Mouse (Mus musculus): ENCODE measurements around the gene St6galnac3. TPM values are rescaled to one million over a fixed set of nuclear protein-coding genes. Genes with fewer than 3 reads are reported as not detected.
A peak's percentile ranks its signal among the peaks of the same experiment; 100 is the strongest.

St6galnac3 gene
- polyA plus RNA-seq, 1 experiment from 2014 or later, result 23.5 TPM

GRCm38 (mm10) chr3:153706901-153707300, 18.1 kb downstream of the St6galnac3 start:
- ATAC-seq (ENCODE audit: low FRiP score), result no peak
- no peaks in the 10 kb centered on the region for H3K9me3 ChIP-seq (replicated peaks)
- no peak overlapping the region for H3K4me2 ChIP-seq
- no peak overlapping the region for H3K27ac ChIP-seq (replicated peaks)
- peaks cover 11% of the 10 kb centered on the region for H3K4me1 ChIP-seq
- no peaks in the 10 kb centered on the region for H3K27me3 ChIP-seq (replicated peaks)
- H3K4me3 ChIP-seq (replicated peaks), result no peak overlapping the region
- H3K36me3 ChIP-seq, result no peaks in the 10 kb centered on the region
- H3K9ac ChIP-seq (replicated peaks), result no peak overlapping the region
- WGBS, result 87% methylated on average over 1 of the region's 1 CpGs

GRCm38 (mm10) chr3:153701752-153702740, 22.9 kb downstream of the St6galnac3 start:
- H3K4me2 ChIP-seq, result no peak overlapping the region
- H3K9ac ChIP-seq (replicated peaks), result no peak overlapping the region
- 14% methylated on average over 15 of the region's 15 CpGs for WGBS
- peaks cover 21% of the 10 kb centered on the region for H3K4me1 ChIP-seq
- H3K4me3 ChIP-seq (replicated peaks), result no peak overlapping the region
- no peaks in the 10 kb centered on the region for H3K27me3 ChIP-seq (replicated peaks)
- H3K27ac ChIP-seq (replicated peaks), result 0 out of 2 replicates have a peak overlapping the region, but pooled peaks have one; percentile 45
- H3K9me3 ChIP-seq (replicated peaks), result no peaks in the 10 kb centered on the region
- ATAC-seq (ENCODE audit: low FRiP score), result no peak
- H3K36me3 ChIP-seq, result no peaks in the 10 kb centered on the region

- Histone ChIP-seq H3K9ac (replicated peaks) (no peak overlapping the region), H3K4me2 (no peak overlapping the region), H3K9me3 (replicated peaks) (no peaks in the 10 kb centered on the region), H3K4me1 (peaks cover 21% of the 10 kb centered on the region), H3K4me3 (replicated peaks) (no peak overlapping the region), H3K27ac (replicated peaks) (no peak overlapping the region), H3K36me3 (no peaks in the 10 kb centered on the region), H3K27me3 (replicated peaks) (no peaks in the 10 kb centered on the region)
- ATAC-seq (ENCODE audit: low FRiP score), result no peak
- WGBS, result 75% methylated on average over 7 of the region's 7 CpGs
Observed at GRCm38 (mm10) chr3:153701172-153701571, 23.8 kb downstream of the St6galnac3 start.

- Histone ChIP-seq H3K27ac (replicated peaks) (no peak overlapping the region), H3K27me3 (replicated peaks) (no peaks in the 10 kb centered on the region), H3K4me2 (no peak overlapping the region), H3K4me3 (replicated peaks) (no peak overlapping the region), H3K36me3 (no peaks in the 10 kb centered on the region), H3K9ac (replicated peaks) (no peak overlapping the region), H3K4me1 (peaks cover 21% of the 10 kb centered on the region), H3K9me3 (replicated peaks) (no peaks in the 10 kb centered on the region)
- WGBS, result 84% methylated on average over 8 of the region's 8 CpGs
- no peak for ATAC-seq (ENCODE audit: low FRiP score)
Observed at GRCm38 (mm10) chr3:153699086-153699485, 25.9 kb downstream of the St6galnac3 start.

- Histone ChIP-seq H3K27me3 (replicated peaks) (no peaks in the 10 kb centered on the region), H3K4me1 (peaks cover 21% of the 10 kb centered on the region), H3K27ac (replicated peaks) (no peak overlapping the region; the same call in 1 of the 2 replicates), H3K4me2 (no peak overlapping the region), H3K36me3 (no peaks in the 10 kb centered on the region), H3K9ac (replicated peaks) (no peak overlapping the region), H3K9me3 (replicated peaks) (no peaks in the 10 kb centered on the region), H3K4me3 (replicated peaks) (no peak overlapping the region)
- no peak for ATAC-seq (ENCODE audit: low FRiP score)
- 52% methylated on average over 7 of the region's 7 CpGs for WGBS
Observed at GRCm38 (mm10) chr3:153692978-153693377, 32.0 kb downstream of the St6galnac3 start.

GRCm38 (mm10) chr3:153692206-153692813, 32.7 kb downstream of the St6galnac3 start:
- WGBS, result 75% methylated on average over 11 of the region's 11 CpGs
- Histone ChIP-seq H3K9me3 (replicated peaks) (no peaks in the 10 kb centered on the region), H3K4me1 (peaks cover 21% of the 10 kb centered on the region), H3K36me3 (no peaks in the 10 kb centered on the region), H3K4me2 (no peak overlapping the region), H3K27me3 (replicated peaks) (no peaks in the 10 kb centered on the region), H3K4me3 (replicated peaks) (no peak overlapping the region), H3K9ac (replicated peaks) (no peak overlapping the region), H3K27ac (replicated peaks) (no peak overlapping the region)
- no peak for ATAC-seq (ENCODE audit: low FRiP score)

GRCm38 (mm10) chr3:153691537-153691936, 33.4 kb downstream of the St6galnac3 start:
- Histone ChIP-seq H3K27me3 (replicated peaks) (no peaks in the 10 kb centered on the region), H3K36me3 (no peaks in the 10 kb centered on the region)
- no peak for ATAC-seq (ENCODE audit: low FRiP score)

GRCm38 (mm10) chr3:153690553-153690952, 34.4 kb downstream of the St6galnac3 start:
- Histone ChIP-seq H3K36me3 (no peaks in the 10 kb centered on the region), H3K27me3 (replicated peaks) (no peaks in the 10 kb centered on the region), H3K4me3 (replicated peaks) (no peak overlapping the region), H3K27ac (replicated peaks) (0 out of 2 replicates have a peak overlapping the region, but pooled peaks have one; percentile 18), H3K4me1 (peaks cover 21% of the 10 kb centered on the region), H3K9ac (replicated peaks) (0 out of 2 replicates have a peak overlapping the region, but pooled peaks have one; percentile 17), H3K4me2 (no peak overlapping the region), H3K9me3 (replicated peaks) (no peaks in the 10 kb centered on the region)
- no peak for ATAC-seq (ENCODE audit: low FRiP score)
- 71% methylated on average over 2 of the region's 2 CpGs for WGBS

More at GRCm38 (mm10) chr3:153691537-153691936, 33.4 kb downstream of the St6galnac3 start:
- no peak overlapping the region for H3K9ac ChIP-seq (replicated peaks)
- no peak overlapping the region for H3K27ac ChIP-seq (replicated peaks)
- WGBS, result 49% methylated on average over 4 of the region's 4 CpGs
- peaks cover 21% of the 10 kb centered on the region for H3K4me1 ChIP-seq
- H3K4me2 ChIP-seq, result no peak overlapping the region
- H3K9me3 ChIP-seq (replicated peaks), result no peaks in the 10 kb centered on the region
- H3K4me3 ChIP-seq (replicated peaks), result no peak overlapping the region

GRCm38 (mm10) chr3:153689793-153690291, 35.1 kb downstream of the St6galnac3 start:
- H3K27me3 ChIP-seq (replicated peaks), result no peaks in the 10 kb centered on the region
- no peak overlapping the region for H3K4me3 ChIP-seq (replicated peaks)
- H3K4me1 ChIP-seq, result peaks cover 21% of the 10 kb centered on the region
- H3K9me3 ChIP-seq (replicated peaks), result no peaks in the 10 kb centered on the region
- no peak overlapping the region for H3K4me2 ChIP-seq
- 57% methylated on average over 11 of the region's 11 CpGs for WGBS
- H3K36me3 ChIP-seq, result no peaks in the 10 kb centered on the region
- H3K9ac ChIP-seq (replicated peaks), result no peak overlapping the region
- H3K27ac ChIP-seq (replicated peaks), result no peak overlapping the region
- no peak for ATAC-seq (ENCODE audit: low FRiP score)

- 73% methylated on average over 5 of the region's 5 CpGs for WGBS
- Histone ChIP-seq H3K4me1 (peaks cover 20% of the 10 kb centered on the region), H3K9me3 (replicated peaks) (no peaks in the 10 kb centered on the region), H3K27me3 (replicated peaks) (no peaks in the 10 kb centered on the region), H3K36me3 (no peaks in the 10 kb centered on the region), H3K4me2 (no peak overlapping the region), H3K9ac (replicated peaks) (no peak overlapping the region), H3K27ac (replicated peaks) (no peak overlapping the region), H3K4me3 (replicated peaks) (no peak overlapping the region)
- ATAC-seq (ENCODE audit: low FRiP score), result no peak
Observed at GRCm38 (mm10) chr3:153687896-153688295, 37.1 kb downstream of the St6galnac3 start.

GRCm38 (mm10) chr3:153684909-153685308, 40.1 kb downstream of the St6galnac3 start:
- no peak overlapping the region for H3K27ac ChIP-seq (replicated peaks)
- no peaks in the 10 kb centered on the region for H3K9me3 ChIP-seq (replicated peaks)
- H3K9ac ChIP-seq (replicated peaks), result no peak overlapping the region
- no peak overlapping the region for H3K4me2 ChIP-seq
- no peak for ATAC-seq (ENCODE audit: low FRiP score)
- H3K4me3 ChIP-seq (replicated peaks), result no peak overlapping the region
- WGBS, result 95% methylated on average over 1 of the region's 1 CpGs
- H3K36me3 ChIP-seq, result no peaks in the 10 kb centered on the region
- peaks cover 3% of the 10 kb centered on the region; the same call in 1 of the 2 replicates for H3K4me1 ChIP-seq
- no peaks in the 10 kb centered on the region for H3K27me3 ChIP-seq (replicated peaks)

Data from neural tube, embryonic 15.5 days (tissue).